ENCODE assay signal across 25 mouse cellular contexts in the genomic region with DNA sequence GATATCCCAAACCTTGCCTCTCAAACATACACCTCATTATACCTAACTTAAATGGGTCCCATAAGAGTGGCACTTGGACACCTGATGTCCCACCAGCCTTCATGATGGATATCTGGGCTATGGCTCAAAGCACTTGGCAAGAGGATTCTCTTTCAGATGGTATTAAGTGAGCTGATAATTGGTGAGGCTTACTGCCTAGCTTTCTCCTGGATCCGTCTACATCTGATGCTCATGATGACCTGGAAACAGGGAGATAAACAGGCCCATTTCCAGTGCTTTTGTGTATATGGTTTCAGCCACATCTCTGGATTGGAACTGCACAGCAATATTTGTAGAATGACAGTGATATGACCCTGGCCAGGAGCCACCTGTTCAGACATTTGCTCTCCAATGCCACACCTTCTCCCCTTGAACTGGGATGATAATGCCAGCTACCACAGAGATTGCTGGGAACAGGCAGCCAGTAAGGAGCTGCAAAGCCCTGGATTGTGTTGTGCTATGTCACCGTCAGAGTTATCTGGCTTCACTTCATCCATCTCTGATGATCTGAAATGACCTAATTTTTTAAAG.
DNase-seq lines count a peak whose midpoint lies in the region; ATAC-seq and TF ChIP-seq lines count a peak whose summit lies in the region.
"Had no signal": no experiment of that assay in that cellular context is flagged by ENCODE, and none has a peak within 500 bp of the region (broad histone marks: within the 10 kb centered on the region; RNA-seq: fewer than 3 reads in every experiment).

No protein-coding gene starts in this region.

- H3K27me3 ChIP-seq in liver, postnatal 0 days (ENCODE audit: insufficient read depth, low read length) = no peaks in the 10 kb centered on the region
- H3K27me3 ChIP-seq in liver, embryonic 12.5 days (replicated peaks) = no peaks in the 10 kb centered on the region
- H3K27me3 ChIP-seq: CH12.LX; heart, embryonic 13.5 days; Patski had no signal

- H3K27ac ChIP-seq in liver, postnatal 0 days (ENCODE audit: low read depth) = no peak overlapping the region
- no peak overlapping the region for H3K27ac ChIP-seq in liver, embryonic 12.5 days
- H3K27ac ChIP-seq: heart, adult 2 months; heart, embryonic 10.5 days; heart, embryonic 13.5 days; hindbrain, embryonic 14.5 days; hindbrain, postnatal 0 days had no signal

- H3K9ac ChIP-seq in liver, postnatal 0 days (replicated peaks) = no peak overlapping the region
- no peak overlapping the region for H3K9ac ChIP-seq in liver, embryonic 12.5 days
- H3K9ac ChIP-seq: heart, embryonic 13.5 days; hindbrain, embryonic 14.5 days had no signal

- peak; percentile 37; the same call in 1 of the 2 replicates for ATAC-seq in cerebellum, adult (ENCODE audit: insufficient number of reproducible peaks, low FRiP score, low TSS enrichment)
- ATAC-seq in liver, postnatal 0 days = no peak
- ATAC-seq in liver, embryonic 12.5 days = no peak
- ATAC-seq: forebrain, embryonic 14.5 days; hindbrain, postnatal 0 days; inflammation-experienced regulatory T-cells, adult 6 months; intestine, embryonic 16.5 days; Patski had no signal

- 68% methylated on average over 2 of the region's 2 CpGs for WGBS in liver, postnatal 0 days (ENCODE audit: insufficient replicate concordance)
- WGBS in liver, embryonic 12.5 days (ENCODE audit: insufficient replicate concordance) = 57% methylated on average over 2 of the region's 2 CpGs

- no peak overlapping the region for H3K4me3 ChIP-seq in liver, postnatal 0 days (ENCODE audit: low read depth, low read length)
- no peak overlapping the region for H3K4me3 ChIP-seq in liver, embryonic 12.5 days
- H3K4me3 ChIP-seq: heart, adult 2 months; heart, embryonic 10.5 days; heart, embryonic 13.5 days had no signal

- no peak for DNase-seq in cerebellum, adult 8-10 months
- DNase-seq in brain, adult 2 months (ENCODE audit: low read depth, low spot score) = peak; percentile 80
- peak; percentile 58 for DNase-seq in cerebellum, adult 9-10 months
- peak; percentile 61 to 73 for DNase-seq in cerebellum, postnatal 14 days
- DNase-seq in liver, postnatal 0 days = no peak
- DNase-seq: adrenal gland, postnatal 14 days; B cell, adult 2 months; gastrocnemius, postnatal 25 days; heart, adult 2 months; heart, postnatal 14 days; heart, postnatal 4 days; kidney, adult 18-20 months; kidney, adult 9 months had no signal

- TF ChIP-seq CTCF in liver, postnatal 0 days (IDR thresholded peaks at IDR 0.05; ENCODE audit: low read depth) = no peak

- H3K36me3 ChIP-seq in liver, postnatal 0 days (replicated peaks; ENCODE audit: insufficient read depth, low read length) = no peaks in the 10 kb centered on the region
- H3K36me3 ChIP-seq in liver, embryonic 12.5 days = no peaks in the 10 kb centered on the region
- H3K36me3 ChIP-seq: G1E; heart, embryonic 10.5 days; heart, embryonic 13.5 days had no signal

- no peaks in the 10 kb centered on the region for H3K9me3 ChIP-seq in liver, postnatal 0 days (ENCODE audit: low read length)
- no peaks in the 10 kb centered on the region for H3K9me3 ChIP-seq in liver, embryonic 12.5 days (replicated peaks)
- H3K9me3 ChIP-seq: heart, embryonic 10.5 days; heart, embryonic 13.5 days had no signal

- TF ChIP-seq EP300 in liver, postnatal 0 days (IDR thresholded peaks at IDR 0.05; ENCODE audit: low read depth) = no peak

- H3K4me2 ChIP-seq in liver, postnatal 0 days (ENCODE audit: low read depth, low read length) = no peak overlapping the region
- H3K4me2 ChIP-seq in liver, embryonic 12.5 days = no peak overlapping the region
- H3K4me2 ChIP-seq: heart, embryonic 13.5 days; hindbrain, embryonic 14.5 days had no signal

- no peaks in the 10 kb centered on the region for H3K4me1 ChIP-seq in liver, postnatal 0 days (ENCODE audit: insufficient read depth)
- H3K4me1 ChIP-seq in liver, embryonic 12.5 days = no peaks in the 10 kb centered on the region
- H3K4me1 ChIP-seq: heart, embryonic 10.5 days; heart, embryonic 13.5 days had no signal

Comparison
In these comparisons a context has a peak if more than half of its experiments do, and no peak if none do; other contexts are left out.
1. DNase-seq: peak in brain, adult 2 months (single experiment), cerebellum, adult 9-10 months (single experiment) and cerebellum, postnatal 14 days (2 of 2); none in cerebellum, adult 8-10 months (single experiment) and liver, postnatal 0 days (single experiment).